Mouse (Mus musculus): ENCODE results near the gene Ovca2.

DNA sequence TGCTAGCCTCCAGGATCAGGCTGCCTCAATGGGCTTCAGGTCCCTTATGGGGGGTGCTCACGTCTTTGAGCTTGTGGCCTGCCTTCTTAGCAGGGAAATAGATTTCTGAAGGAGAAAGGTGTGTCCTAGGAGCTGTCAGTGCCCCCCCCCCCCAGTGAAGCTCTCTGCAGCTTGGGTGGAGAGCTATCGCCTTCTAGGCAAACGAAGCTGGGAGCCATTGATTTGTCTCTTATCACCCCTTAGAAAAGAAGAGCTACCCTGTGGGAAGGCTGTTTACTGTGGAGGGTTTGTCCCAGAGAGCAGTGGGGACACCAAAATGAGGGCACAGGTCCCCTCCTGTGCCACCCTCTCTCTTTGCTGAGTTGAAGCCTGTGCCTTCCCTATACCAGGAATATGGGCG lies 31.5 kb upstream of the Ovca2 start:
- TF ChIP-seq CTCF (IDR thresholded peaks at IDR 0.05; ENCODE audit: control insufficient read depth, insufficient read depth, insufficient read length) (no peak), USF1 (IDR thresholded peaks at IDR 0.05; ENCODE audit: low read depth) (no peak), FOSL1 (IDR thresholded peaks at IDR 0.05; ENCODE audit: insufficient read depth, low read length, poor library complexity, severe bottlenecking) (no peak), MAX (IDR thresholded peaks at IDR 0.05) (no peak), MYOG (IDR thresholded peaks at IDR 0.05; ENCODE audit: control insufficient read depth, extremely low read depth, insufficient read length) (no peak)
